Mouse (Mus musculus): ENCODE measurements at regions not wholly inside any gene's neighbourhood (a gene's known extent, or its start where the extent isn't known, plus 50 kb on each side); places are given as distances from the start of the nearest gene placed in this dataset.
"Not testable (repeated sequence)": the region's sequence is repeated elsewhere in the genome, so short reads cannot be mapped to it uniquely, and the experiment has no call there.

DNA sequence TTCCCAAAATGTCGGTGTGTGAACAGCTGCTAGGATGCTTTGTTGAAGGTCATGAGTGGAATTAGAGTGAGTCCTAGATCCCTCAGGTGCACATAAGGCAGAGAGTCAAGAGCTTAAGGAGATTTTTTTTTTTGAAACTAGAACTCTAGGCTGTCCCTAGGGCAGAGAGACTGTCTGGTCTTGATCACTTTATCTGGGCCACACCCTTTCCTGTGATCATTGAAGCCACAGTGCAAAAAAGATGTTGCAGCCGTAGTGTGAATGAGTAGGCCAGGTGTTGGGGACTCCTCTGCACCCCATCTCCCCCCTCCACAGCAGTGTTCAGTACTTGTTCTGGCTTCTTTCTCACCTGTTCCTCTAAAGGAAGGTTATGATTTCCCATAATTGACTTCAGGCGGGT lies 153.9 kb downstream of the Katnal1 start:
- no peak for DNase-seq

DNA sequence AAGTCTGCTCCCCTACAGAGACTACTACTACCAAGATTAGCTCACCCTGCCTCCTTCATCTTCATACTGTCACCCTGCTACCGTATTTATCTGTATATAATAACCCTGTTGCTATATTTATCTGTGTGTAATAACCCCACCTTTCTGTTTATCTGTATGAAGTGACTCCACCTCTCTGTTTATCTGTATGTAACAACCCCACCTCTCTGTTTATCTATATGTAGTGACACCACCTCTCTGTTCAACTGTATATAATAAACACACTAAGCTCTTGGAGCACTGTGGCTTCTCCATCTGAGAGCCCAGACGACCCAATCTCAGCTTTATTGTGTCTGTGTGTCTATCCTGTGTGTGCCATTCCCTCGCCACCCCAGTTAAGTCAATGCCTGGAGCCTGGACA lies 154.7 kb downstream of the Katnal1 start:
- no peak for DNase-seq

DNA sequence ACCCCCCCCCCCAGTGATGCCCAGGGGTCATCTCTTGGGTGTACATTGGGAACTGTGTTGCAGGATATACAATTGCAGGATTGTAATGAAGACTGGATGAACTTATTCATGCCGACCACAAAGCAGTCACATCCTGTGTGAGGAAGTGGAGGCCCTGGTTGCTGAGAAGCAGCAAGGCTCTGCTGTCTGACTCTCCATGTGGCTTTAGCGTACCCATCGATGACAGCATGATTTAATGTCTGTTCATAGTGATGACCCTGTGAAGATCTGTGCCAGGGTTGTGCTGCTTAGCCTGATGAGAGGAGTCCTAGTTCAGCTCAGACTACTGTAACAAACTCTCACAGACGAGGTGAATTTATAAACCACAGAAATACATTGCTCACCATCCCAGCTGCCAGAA lies 159.7 kb downstream of the Katnal1 start:
- DNase-seq = no peak

DNA sequence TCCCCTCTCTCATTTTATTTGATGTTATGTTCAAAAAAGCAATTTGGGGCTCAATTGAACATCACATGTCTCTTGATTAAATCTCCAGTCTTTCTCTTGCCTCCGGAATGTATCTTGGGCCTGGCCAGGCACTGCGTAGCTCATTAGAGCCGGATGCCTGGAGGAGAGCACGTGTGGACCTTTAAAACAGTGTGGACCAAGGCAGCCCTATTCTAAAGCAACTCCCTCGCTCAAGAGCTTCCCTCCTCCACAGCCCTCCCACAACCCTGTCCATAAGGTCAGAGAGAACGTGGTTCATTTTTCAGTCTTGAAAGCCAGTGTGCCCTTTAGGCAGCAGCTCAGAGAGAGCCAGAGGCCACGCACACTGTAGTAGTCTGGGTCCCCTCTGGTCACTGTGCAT lies 160.8 kb downstream of the Katnal1 start:
- no peak for DNase-seq

DNA sequence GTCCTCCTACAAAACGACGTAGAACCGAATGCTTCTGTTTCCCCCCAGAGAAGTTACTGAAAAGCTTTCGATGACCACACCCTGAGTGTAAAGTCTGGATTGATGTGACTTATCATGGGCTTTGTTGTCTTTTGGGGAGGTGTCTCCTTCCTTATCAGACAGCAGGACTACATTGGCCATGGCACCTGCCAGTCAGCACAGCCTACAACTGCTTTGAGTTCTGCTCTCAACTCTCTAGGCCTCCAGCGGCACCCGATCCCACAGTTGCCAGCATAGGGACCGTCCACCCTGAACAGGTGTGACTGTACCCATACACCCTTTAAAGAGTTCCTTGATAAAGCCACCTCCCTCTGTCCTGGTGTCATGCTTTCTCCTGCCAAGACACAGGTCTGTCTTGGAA lies 163.1 kb downstream of the Katnal1 start:
- DNase-seq = no peak

DNA sequence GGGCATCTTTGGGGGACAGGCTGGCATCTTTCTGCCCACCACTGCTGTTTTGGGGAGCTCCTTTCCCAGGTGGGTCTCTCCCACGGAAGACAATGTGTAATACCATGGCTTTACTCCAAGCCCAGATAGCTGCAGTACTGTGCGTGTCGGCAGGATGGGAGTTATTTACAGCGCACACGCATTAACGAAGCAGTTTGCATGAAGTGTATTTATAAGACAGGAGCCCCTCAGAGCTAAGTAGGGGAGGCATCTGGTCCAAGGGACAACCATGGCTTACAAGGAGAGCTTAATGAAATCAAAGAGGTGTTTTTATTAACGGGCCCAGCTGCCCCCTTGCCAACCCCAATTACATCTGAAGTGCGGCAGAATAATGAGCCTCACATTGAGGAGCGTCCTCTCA lies 169.0 kb downstream of the Katnal1 start:
- no peak for DNase-seq

DNA sequence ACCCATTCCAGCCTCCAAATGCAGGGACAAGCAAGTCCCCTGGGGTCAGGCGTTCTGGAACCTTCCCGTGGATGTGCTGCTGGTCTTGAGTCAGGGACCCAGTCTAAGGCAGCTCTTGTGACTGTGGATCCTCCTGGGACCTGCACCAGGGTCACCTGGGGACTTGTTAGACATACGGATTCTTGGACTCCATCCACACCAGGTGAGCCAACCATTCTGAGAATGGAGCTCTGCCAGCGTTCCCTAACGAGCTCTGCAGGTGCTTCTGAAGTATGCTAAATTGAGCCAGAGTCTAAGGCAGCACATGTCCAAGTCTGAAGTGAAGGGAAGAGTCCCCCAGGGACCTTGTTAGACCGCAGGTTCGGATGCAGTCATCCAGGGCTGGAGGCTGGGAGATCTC lies 170.3 kb downstream of the Katnal1 start:
- no peak for DNase-seq

DNA sequence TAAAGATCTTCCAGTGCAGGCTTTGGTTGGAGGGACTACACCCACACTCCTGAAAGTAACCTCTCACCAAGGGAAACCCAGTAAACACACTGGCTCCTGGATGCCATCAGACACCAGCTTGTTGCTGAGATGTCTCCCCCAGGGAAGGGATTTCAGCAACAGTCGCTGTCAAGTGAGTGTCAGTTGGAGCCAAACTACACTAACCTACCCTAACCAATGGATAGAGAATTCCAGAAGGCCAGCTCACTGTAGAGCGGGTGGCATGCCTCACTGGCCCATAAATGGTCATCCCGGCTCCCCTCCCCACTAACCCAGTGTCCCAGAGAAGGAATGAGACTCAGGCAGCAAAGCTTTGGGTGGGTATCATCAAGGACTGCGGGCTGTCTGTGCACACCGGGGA lies 171.4 kb downstream of the Katnal1 start:
- no peak for DNase-seq

DNA sequence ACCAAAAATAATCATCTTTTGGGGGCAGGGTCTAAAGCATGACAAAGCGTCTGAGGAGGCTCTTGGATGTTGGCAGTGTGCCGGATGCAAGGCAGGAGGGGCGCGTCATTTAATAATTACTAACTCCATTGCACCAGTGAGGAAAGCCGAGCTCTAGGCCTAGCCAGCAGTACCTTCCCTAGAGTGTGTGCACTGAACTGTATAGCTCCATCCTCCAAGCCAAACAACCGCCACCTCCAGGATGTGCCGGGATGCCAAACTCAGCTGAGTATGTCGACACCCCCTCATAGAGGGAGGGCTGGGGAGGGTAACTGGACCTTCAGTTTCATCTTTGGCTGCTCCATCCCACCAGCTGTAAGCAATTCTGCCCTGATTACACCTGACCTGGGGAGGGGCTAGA lies 171.9 kb downstream of the Katnal1 start:
- no peak for DNase-seq

DNA sequence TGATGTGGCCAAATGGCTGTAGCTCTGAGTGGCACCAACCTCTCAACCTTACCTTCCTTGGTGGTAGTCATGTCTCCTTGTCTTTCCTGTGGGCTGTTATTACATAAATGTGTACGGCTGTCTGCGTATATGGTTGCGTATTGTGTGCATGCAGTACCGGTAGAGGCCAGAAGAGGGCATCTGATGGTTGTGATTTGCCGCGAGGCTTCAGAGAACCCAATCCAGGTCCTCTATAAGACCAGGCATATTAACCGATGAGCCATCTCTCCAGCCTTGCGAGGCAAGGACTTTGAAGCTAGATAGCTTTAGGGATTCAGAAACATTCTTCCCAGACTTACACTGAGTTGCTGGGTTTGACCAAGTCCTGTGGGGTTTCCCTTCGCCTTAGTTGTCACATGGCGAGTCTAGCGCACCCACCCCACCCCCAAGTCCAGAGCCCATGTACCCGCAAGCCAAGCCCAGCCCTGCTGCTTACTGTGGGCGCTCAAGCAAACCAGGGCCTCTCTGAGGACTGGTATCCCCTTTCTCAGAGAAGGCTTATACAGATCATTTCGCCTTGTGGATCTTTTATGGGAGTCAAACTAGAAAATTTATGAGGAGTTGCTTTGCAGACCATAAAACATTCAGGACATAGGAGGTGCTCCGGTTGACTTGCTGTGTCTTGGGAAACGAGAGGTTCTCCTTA lies 172.7 kb downstream of the Katnal1 start:
- DNase-seq = no peak

DNA sequence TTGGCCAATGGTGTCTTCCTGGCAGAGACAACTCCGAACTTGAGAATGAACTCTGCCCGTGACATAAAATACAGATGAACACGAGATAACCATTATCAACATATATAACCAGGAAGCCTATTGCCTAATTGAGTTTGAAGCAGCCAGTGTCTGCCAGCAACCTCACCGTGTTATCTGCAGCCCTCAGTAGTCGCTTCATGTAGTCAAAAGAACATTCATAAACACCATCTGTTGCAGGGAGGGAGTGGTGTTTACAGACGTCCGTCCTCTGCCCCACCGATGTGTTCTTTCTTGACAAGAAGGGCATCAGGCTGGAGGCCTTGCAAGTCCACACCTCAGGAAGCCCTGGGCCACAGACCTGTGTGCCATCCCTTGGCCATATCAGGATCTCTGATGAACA lies 173.3 kb downstream of the Katnal1 start:
- DNase-seq = no peak

DNA sequence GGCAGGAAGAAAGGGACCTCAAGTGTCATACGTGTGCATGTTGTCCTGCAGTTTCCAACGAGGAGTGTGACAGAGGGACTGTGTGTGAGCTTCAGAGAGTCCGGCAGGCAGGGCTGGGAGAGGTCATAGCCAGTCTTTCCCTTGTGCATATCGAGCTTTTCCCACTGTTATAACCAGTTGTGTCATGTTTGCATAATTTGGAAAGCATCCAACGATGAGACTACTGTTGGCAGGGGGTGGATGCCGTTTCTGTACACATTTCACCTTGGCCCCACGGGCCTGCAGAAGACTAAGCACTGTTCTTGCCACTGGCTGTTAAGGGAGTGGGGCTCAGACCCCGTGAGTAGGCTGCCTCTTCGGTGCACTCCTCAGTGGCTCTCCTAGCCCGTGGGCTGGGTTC lies 174.2 kb downstream of the Katnal1 start:
- no peak for DNase-seq

DNA sequence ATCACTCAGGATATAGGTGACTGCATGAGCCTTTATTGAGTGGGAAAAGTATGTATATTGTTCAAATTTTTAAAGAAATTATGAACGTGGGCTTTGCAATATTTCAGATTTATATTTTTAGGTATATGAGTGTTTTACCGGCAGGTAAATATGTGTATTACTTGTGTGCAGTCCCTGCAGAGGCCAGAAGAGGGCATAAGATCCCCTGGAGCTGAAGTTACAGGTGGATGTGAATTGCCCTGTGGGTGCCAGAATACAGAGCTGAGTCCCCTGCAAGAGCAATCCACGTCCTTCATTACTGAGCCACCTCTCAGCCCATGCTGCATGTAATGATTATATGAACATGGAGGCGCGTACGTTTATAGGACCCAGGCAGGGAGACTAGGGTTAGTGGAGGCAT lies 174.8 kb downstream of the Katnal1 start:
- DNase-seq = no peak

DNA sequence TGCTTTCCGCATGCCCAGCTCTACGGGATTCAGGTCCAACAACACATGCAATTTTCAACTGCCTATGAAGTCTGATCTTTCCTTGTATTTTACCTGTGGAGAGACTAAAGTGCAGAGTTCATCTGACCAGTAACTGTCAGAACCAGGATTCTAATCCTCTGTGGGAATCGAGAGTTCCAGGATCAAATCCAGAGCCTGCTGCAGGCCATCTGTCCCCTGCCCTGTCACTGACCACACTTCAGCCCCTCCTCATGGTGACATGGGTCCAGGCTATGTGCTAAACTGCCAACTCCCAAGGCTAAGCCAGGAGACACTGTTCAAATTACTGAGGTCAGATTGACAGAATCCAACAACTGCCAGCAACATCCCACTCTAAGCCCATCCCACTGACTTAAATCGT lies 175.7 kb downstream of the Katnal1 start:
- no peak for DNase-seq

DNA sequence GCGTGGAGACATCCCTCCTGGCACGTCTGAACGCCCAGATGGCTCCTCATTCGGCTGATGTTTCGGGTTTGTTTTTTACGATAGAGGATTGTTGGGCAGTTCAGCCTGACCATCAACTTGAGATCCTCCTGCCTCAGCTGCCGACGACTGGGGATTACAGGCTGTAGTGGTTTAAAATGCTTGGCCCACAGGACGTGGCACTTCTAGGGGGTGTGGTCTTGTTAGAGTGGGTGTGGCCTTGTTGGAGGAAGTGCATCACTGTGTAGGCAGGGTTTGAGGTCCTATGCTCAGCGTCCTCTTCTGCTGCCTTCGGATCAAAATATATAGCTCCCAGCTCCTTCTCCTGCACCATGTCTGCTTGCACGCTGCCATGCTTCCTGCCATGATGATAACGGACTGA lies 177.1 kb downstream of the Katnal1 start:
- no peak for DNase-seq

DNA sequence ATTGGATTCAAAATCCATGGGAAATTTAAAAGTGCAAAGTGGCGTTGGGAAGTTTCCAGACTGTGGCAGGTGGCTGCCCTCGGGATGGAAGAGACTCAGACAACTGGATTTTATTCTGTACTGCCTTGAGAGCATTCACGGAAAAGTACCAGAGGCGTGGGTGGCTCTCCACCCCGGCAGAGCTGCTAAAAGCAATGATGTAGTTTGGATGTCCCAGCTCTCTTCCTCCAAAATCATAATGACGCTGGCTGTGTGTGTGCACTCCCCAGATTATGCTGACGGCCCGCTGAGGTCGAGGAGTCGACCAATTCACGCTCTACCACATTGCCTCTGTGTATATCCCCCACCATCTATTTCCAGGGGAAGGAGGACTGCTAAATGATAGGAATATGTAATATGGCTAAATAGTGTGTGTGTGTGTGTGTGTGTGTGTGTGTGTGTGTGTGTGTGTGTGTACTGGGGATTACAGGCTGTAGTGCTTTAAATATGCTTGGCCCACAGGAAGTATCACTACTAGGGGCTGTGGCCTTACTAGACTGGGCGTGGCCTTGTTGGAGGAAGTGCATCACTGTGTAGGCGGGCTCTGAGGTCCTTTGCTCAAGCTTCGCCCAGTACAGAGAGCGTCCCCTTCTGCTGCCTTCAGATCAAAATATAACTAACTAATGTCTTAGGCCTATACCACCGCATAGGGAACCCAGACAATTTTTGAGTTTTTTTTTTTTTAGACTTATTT lies 179.0 kb downstream of the Katnal1 start:
- peak; percentile 49 for DNase-seq

DNA sequence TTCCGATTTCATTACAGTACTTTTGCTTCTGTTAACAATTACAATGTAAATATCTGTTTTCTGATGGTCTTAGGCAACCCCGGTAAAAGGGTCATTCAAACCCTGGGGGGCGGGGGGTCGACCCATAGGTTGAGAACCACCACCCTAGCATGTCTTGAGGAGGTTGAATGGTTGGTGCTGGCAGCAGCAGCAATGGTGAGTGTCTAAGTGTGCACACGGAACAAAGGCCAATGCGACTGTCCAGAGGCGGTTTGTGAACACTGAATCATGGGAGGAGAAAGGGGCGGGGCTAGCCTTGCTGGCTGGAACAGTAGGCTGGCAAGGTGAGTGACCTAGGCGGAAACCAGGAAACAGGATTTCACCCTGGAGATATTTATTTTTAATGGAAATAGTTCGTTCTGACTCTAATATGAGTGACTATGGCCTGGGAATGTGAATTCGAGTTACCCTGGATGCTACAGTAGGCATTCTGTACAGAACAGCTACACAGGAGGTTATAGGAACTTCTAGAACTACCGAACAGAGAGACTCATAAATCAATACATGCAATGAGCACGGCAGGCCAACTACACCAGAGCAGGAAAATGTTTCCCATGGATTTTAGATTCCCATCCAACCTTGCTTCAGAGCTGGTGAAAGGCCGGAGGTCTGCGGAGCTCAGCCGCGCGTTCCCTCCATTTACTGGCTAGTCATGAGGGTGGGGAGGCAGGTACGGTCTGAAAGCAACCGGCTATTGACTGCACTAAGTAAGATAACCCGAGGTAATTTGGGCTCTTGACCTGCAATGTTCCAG lies 181.0 kb downstream of the Katnal1 start:
- DNase-seq = no peak

DNA sequence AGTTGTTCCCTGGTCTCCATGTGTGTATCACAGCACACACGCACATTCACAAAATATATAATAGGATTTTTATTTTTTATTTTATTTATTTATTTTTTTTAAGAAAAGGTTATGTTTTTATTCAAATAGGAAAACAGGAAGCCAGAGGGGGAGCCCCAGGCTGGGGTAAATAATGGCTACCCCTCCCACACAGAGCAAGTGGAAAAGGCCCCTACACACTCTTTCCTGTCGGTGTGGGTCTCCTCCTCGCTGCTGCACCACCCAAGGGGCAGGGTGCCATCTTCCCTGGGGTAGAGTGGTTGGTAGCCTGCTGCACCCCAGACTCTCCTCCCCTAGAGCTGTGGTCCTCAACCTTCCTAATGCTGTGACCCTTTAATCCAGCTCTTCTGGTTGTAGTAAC lies 181.6 kb downstream of the Katnal1 start:
- DNase-seq = no peak

DNA sequence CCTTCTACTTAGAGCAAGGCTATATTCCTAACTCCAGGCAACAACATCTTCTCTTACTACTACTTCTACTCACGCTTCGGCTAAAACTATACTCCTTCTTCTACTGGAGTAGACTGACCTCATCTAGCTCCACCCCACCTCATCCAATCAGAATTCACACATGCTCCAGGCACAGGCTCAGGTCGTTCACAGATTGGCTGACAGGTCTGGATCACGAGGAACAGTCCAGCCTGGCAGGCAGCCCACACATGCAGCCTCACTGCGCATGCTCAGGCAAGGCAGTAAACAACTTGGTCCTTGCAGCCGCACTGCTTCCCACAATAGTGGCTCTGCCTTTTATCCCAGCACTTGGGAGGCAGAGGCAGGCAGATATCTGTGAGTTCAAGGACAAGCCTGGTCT lies 182.4 kb downstream of the Katnal1 start:
- DNase-seq = not testable (repeated sequence)

DNA sequence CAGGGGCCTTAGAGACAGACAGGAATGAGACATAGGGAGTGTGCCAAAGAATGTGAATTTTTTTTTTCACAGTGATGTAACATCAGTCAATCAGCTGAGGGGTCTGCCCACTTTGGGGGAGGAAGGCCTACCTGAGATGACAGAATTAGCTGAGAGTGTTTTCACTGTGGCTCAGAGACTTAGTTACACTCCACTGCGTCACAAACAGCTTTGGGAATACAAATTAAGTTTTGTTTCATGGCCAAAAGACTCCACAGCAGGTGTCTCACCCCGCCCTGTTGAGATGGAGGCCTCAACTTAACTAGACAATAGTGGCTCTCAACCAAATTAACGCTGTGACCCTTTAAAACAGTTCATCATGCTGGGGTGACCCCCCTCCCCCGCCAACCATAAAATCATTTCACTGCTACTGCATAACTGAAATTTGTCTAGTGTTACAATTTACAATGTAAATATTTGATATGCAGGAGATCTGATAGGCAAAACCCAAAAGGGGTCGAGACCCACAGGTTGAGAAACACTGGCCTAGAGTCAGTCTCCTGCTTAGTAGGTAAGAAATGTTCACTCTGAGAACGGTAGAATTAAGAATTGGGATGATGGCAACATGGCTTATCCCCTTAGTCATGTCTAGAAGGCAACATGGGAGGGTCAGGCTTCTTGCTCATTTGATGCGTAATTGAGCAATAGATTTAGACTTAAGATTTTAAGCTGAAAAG lies 184.3 kb downstream of the Katnal1 start:
- no peak for DNase-seq

DNA sequence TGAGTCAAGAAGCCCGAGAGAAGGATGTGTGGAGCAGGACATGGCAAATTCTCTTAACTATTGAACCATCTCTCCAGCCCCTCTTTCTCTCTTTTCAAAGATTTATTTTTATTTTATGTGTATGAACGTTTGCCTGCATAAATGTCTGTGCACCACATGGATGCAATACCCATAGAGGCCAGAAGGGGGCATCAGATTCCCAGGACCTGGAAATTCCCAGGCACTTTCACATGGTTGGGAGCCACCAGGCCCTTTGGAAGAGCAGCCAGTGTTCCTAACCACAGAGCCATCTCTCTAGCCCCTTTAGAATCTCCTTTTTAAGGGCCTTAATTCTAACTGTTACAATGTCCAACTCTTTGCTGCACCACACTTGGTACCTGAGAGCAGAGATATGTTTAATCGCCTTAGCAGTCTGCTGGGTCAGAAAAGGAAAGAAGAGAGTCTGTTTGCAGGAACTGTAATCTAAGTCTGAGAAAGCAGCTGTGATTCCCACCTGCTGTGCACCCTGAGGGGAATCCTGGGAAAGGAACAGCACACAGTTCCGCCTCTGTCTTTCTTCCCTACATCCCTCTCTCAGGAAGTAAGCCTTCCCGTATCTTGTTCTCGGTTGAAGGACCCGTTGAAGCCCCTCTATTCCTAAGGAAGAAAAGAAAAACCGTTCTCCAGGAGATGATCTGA lies 186.8 kb downstream of the Katnal1 start:
- DNase-seq = no peak

DNA sequence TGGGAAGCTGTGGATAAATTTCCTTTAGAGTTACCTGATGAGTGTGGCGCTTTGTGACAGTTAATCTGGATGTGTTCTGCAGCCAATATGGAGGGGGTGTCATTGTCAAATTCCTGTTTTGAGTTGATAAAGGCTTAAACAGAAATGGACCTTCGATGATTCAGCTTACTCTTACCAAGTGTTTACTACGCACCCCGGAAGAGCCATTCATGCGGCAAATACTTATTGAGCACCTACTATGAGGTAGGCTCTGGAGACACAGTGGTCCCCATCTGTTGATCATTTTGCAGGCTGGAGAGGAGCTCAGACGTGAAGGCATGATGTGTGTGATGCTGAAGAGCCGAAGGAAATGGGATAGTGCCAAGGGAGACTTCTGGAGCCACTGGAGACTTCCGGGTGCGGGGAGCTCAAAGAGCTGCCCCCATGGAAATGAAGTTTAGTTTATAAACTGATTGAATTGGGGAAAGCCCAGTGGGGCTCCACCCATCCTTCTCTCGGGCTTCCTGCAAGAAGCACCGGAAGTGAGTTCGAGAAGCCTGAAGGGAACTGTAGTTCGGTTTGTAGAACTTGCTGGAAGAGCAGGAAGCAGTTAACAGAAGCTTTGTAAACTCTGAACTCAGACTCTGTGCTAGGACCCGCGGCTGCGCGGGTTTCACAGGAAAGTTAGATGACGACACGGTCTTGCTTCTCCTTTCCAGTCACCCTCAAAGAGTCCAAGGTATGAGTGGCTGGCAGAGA lies 187.7 kb downstream of the Katnal1 start:
- DNase-seq = no peak

All from right cerebral cortex, postnatal 25 days (tissue).